Mouse (Mus musculus) heart, embryonic 15.5 days (tissue): ENCODE data around the gene Btbd35f8. TPM values are rescaled to one million over a fixed set of nuclear protein-coding genes. Genes with fewer than 3 reads are reported as not detected.
"Not testable (repeated sequence)": the region's sequence is repeated elsewhere in the genome, so short reads cannot be mapped to it uniquely, and the experiment has no call there.

Source experiments
- ATAC-seq: fragments of 200-750 bp; cut with Nextera tagmentation; replicated peaks from 2 replicates; pipeline ENCODE4 v1.8.0; 2017; ENCODE audit warnings: low read depth, moderate TSS enrichment; ENCODE audit not compliant: insufficient number of reproducible peaks, insufficient read depth, low FRiP score
- H3K27ac ChIP-seq: fragments of 300-500 bp; sonication (generic); 2 replicates; pipeline ENCODE4 v1.5.1; 2015; ENCODE audit warnings: mild to moderate bottlenecking, inconsistent platforms
- H3K27me3 ChIP-seq: fragments of 300-500 bp; sonication (generic); 2 replicates; pipeline ENCODE4 v1.6.1; 2015; ENCODE audit warnings: inconsistent platforms
- H3K36me3 ChIP-seq: fragments of 300-500 bp; sonication (generic); 2 replicates; pipeline ENCODE4 v1.6.1; 2015; ENCODE audit warnings: mild to moderate bottlenecking, inconsistent platforms
- H3K4me1 ChIP-seq: fragments of 300-500 bp; sonication (generic); replicated peaks from 2 replicates; pipeline ENCODE4 v1.6.1; 2015; ENCODE audit warnings: inconsistent platforms
- H3K4me2 ChIP-seq: fragments of 300-500 bp; sonication (generic); 2 replicates; pipeline ENCODE4 v1.6.1; 2015; ENCODE audit warnings: inconsistent platforms, mild to moderate bottlenecking, moderate library complexity
- H3K4me3 ChIP-seq: fragments of 300-500 bp; sonication (generic); 2 replicates; pipeline ENCODE4 v1.5.1; 2015; ENCODE audit warnings: mild to moderate bottlenecking, inconsistent platforms
- H3K9ac ChIP-seq: fragments of 300-500 bp; sonication (generic); 2 replicates; pipeline ENCODE4 v1.6.1; 2015; ENCODE audit warnings: mild to moderate bottlenecking, inconsistent platforms
- H3K9me3 ChIP-seq: fragments of 300-500 bp; sonication (generic); replicated peaks from 2 replicates; pipeline ENCODE4 v1.6.1; 2016; ENCODE audit warnings: inconsistent platforms
- WGBS: fragments of 180-500 bp; shearing (Covaris S2); methylation state at CpG from one replicate; pipeline ENCODE4 v1.1.7; 2015; ENCODE audit warnings: mixed read lengths; 5-methylcytosine and 5-hydroxymethylcytosine counted together
- polyA plus RNA-seq: library from polyadenylated mRNA; unstranded; fragments of >200 nt; fragmentation: Nextera tagmentation; extraction: Ambion mirVana; gene quantifications from 2 replicates; pipeline ENCODE4 v1.2.1, GENCODE M21; 2015

Gene Btbd35f8
- not detected in 2 replicates for polyA plus RNA-seq

GRCm38 (mm10) chrX:34450224-34450623, at the start of gene Btbd35f8:
Btbd35f8 (plus strand) TSS chrX:34450524.
- not testable (repeated sequence) for H3K4me2 ChIP-seq, ATAC-seq, H3K9ac ChIP-seq

More at GRCm38 (mm10) chrX:34450224-34450623, at the start of gene Btbd35f8:
- no CpG with 5 or more reads among the region's 3 CpGs for WGBS
- H3K27ac ChIP-seq, H3K36me3 ChIP-seq, H3K9me3 ChIP-seq, H3K4me3 ChIP-seq, H3K4me1 ChIP-seq, H3K27me3 ChIP-seq: not testable (repeated sequence)

Other genes starting within 250 kb of the Btbd35f8 start
- not detected in 2 replicates for gene Spin2g, start 211.8 kb upstream of the Btbd35f8 start, polyA plus RNA-seq